Mouse (Mus musculus) forebrain, embryonic 16.5 days (tissue): ENCODE results near the gene Myh9. TPM values are rescaled to one million over a fixed set of nuclear protein-coding genes. Genes with fewer than 3 reads are reported as not detected.
"Not testable (repeated sequence)": the region's sequence is repeated elsewhere in the genome, so short reads cannot be mapped to it uniquely, and the experiment has no call there.

Experiments
- ATAC-seq: fragments of 200-750 bp; cut with Nextera tagmentation; 2 replicates; pipeline ENCODE4 v1.8.0; 2017; ENCODE audit warnings: mild to moderate bottlenecking, moderate library complexity
- H3K27ac ChIP-seq: fragments of 300-500 bp; sonication (generic); 2 replicates; pipeline ENCODE4 v1.5.1; 2014; ENCODE audit warnings: low read length, control low read depth
- H3K27me3 ChIP-seq: fragments of 300-500 bp; sonication (generic); replicated peaks from 2 replicates; pipeline ENCODE4 v1.6.1; 2014; ENCODE audit warnings: low read length; ENCODE audit not compliant: control insufficient read depth, insufficient read depth
- H3K36me3 ChIP-seq: fragments of 300-500 bp; sonication (generic); 2 replicates; pipeline ENCODE4 v1.6.1; 2014; ENCODE audit not compliant: control insufficient read depth, insufficient read depth
- H3K4me1 ChIP-seq: fragments of 300-500 bp; sonication (generic); replicated peaks from 2 replicates; pipeline ENCODE4 v1.6.1; 2014; ENCODE audit warnings: low read length; ENCODE audit not compliant: control insufficient read depth, insufficient read depth
- H3K4me2 ChIP-seq: fragments of 300-500 bp; sonication (generic); 2 replicates; pipeline ENCODE4 v1.6.1; 2014; ENCODE audit warnings: mild to moderate bottlenecking, low read length, control low read depth
- H3K4me3 ChIP-seq: fragments of 300-500 bp; sonication (generic); replicated peaks from 2 replicates; pipeline ENCODE4 v1.5.1; 2014; ENCODE audit warnings: mild to moderate bottlenecking, low read length, control low read depth
- H3K9ac ChIP-seq: fragments of 300-500 bp; sonication (generic); replicated peaks from 2 replicates; pipeline ENCODE4 v1.6.1; 2014; ENCODE audit warnings: low read depth, low read length, control low read depth
- H3K9me3 ChIP-seq: fragments of 300-500 bp; sonication (generic); 2 replicates; pipeline ENCODE4 v1.6.1; 2016; ENCODE audit warnings: low read length; ENCODE audit not compliant: control insufficient read depth
- WGBS: fragments of 180-500 bp; shearing (Covaris S2); extraction: QIAGEN DNeasy Blood & Tissue Kit; methylation state at CpG from one replicate; pipeline ENCODE4 v1.1.7; 2014; 5-methylcytosine and 5-hydroxymethylcytosine counted together
- polyA plus RNA-seq: library from polyadenylated mRNA; unstranded; fragments of >200 nt; fragmentation: Nextera tagmentation; extraction: Ambion mirVana; gene quantifications from 2 replicates; pipeline ENCODE4 v1.2.1, GENCODE M21; 2015

Myh9 gene
- polyA plus RNA-seq, 1 experiment from 2014 or later: 13.6 TPM

DNA sequence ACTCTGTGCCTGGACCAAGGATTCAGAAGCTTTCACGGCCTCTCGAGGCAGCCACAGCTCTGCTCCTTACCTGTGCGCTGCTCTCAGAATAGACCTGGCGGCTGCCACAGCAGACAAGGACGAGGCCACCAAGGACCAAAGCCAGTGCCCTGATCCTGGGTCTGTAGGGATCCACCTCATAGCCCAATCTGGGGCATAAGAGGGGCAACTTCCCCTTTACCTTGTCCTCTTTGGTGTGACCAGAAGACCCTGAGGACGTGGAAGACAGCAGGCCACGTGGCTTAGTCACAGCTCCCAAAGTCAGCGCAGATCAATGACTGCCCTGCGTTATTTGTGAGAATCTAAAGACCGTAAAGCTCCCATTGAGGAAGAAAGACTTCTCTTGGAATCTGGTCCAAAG lies 109.1 kb downstream of the Myh9 start:
- ATAC-seq: not testable (repeated sequence)
- WGBS: 72% methylated on average over 10 of the region's 10 CpGs

DNA sequence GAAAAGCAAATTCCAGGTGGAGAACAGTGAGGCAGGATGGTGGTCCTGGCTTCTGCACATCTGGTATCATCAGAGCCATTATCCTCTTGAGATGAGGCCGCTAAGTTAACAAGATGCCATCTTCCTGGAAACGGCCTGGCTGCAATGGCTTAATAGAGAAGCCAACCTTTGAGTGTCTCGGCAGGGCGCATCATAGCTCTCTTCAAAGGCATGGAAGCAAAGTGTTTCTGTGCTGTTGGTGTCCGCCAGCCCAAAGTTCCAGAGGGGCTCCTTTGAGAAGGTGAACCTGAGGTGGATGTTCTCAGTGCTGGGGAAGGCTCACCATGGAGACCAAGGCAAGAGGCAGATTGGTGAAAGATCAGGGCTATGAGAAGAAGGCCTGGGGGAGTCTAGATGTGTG lies 110.4 kb downstream of the Myh9 start:
- no peaks in the 10 kb centered on the region for H3K4me1 ChIP-seq
- H3K27ac ChIP-seq: no peak overlapping the region
- no peaks in the 10 kb centered on the region for H3K9me3 ChIP-seq
- WGBS: 88% methylated on average over 5 of the region's 5 CpGs
- H3K27me3 ChIP-seq: no peaks in the 10 kb centered on the region
- H3K4me3 ChIP-seq: no peak overlapping the region
- ATAC-seq: no peak
- H3K36me3 ChIP-seq: no peaks in the 10 kb centered on the region
- H3K4me2 ChIP-seq: no peak overlapping the region
- no peak overlapping the region for H3K9ac ChIP-seq

More for the DNA sequence above, 109.1 kb downstream of the Myh9 start:
- not testable (repeated sequence) for H3K36me3 ChIP-seq, H3K27me3 ChIP-seq, H3K9ac ChIP-seq, H3K4me1 ChIP-seq, H3K4me3 ChIP-seq, H3K9me3 ChIP-seq, H3K4me2 ChIP-seq, H3K27ac ChIP-seq

DNA sequence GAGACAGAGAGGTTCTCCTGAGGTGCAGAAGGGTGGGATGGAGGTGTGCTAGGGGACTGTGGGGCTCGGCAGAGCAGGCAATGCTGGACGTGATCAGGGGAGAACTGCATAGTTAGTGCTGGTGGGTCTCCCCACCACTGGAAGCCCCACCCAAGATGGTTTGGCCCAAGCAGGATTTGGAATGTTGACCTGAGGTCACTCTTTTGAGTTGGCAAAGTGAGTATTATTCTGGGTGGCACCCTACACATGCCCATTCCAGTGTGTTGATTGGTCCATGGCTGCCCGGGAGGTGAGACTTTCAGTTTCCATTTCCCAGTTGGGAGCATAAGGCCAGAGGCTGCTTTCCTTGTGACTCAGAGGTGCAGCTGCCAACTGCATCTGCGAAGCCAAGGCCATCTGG lies 113.2 kb downstream of the Myh9 start, which contains the start of gene Apol9b:
TSS of gene Apol9b (plus strand) at position 301 of the 400 bp plus-strand sequence.
- H3K27me3 ChIP-seq, ATAC-seq, H3K9me3 ChIP-seq, H3K36me3 ChIP-seq, H3K4me2 ChIP-seq, H3K27ac ChIP-seq, H3K4me1 ChIP-seq, H3K4me3 ChIP-seq, H3K9ac ChIP-seq: not testable (repeated sequence)
- 100% methylated on average over 1 of the region's 4 CpGs for WGBS

DNA sequence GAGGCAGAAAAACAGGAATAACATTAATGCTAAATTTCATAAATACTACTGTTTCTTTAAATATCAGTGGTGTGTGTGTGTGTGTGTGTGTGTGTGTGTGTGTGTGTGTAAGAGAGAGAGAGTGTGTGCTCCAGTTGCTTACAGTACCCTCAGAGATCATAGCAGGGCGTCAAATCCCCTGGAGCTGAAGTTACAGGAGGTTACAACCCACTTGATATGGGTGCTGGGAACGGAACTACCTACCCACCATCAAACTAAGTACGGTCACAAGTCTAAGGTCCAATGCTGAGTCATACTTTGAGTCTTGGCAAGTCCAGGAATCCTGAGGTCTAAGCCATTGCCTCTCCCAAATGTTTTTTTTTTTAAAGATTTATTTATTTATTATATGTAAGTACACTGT lies 114.2 kb downstream of the Myh9 start:
- not testable (repeated sequence) for H3K4me1 ChIP-seq, ATAC-seq, H3K27me3 ChIP-seq, H3K9me3 ChIP-seq, H3K4me2 ChIP-seq, H3K4me3 ChIP-seq, H3K9ac ChIP-seq, H3K27ac ChIP-seq, H3K36me3 ChIP-seq
- 90% methylated on average over 3 of the region's 3 CpGs for WGBS

DNA sequence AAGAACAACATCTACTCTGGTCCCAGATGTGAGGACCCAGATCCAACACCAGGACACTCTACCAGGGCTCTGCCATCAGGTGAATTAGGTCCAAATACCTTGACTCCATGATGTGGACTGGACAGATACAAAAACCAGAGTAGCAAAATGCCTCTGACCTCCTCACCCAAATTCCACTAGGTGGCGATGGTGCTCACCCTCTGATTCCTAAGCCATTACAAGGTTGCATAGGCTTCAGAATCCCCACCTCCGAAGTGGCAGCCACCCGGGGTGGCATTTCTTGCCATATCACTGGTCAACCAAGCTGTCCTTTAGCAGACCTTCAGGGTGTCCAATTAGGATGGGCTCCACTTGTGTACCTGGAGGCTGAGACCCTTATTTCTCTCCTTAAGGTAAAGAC lies 114.8 kb downstream of the Myh9 start:
- not testable (repeated sequence) for H3K36me3 ChIP-seq, H3K27ac ChIP-seq, H3K9ac ChIP-seq, H3K9me3 ChIP-seq, H3K4me3 ChIP-seq, H3K27me3 ChIP-seq, H3K4me1 ChIP-seq, H3K4me2 ChIP-seq, ATAC-seq
- 7% methylated on average over 3 of the region's 3 CpGs for WGBS

DNA sequence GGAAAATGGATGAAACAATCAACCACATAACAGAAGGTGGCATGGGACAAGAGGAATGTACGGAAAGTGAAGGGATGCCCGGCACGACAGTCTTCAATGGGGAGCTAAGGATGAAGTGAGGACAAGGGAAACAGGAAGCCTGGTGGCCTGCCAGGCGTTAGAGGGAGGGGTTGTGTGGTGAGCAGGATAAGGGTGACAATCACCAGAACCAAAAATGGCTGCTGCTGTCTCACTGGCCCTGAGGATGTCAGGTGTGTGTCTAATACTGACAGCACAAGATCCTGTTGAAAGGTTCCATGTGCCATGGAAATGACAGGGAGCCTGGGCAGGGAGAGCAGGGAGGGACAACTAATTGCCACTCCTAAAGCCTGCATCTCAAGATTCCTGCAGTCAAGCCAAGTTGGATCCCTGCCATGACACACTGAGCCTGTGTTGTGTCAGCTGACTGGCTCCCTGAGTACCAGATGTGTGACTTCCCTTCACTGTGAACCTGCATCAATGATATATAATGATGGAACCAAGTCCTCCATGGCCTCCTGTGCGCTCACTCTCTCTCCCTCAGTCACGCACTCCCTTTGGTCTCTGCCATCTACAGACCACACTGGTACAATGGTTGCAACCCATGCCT lies 116.5 kb downstream of the Myh9 start:
- WGBS: 79% methylated on average over 5 of the region's 6 CpGs
- not testable (repeated sequence) for H3K9ac ChIP-seq, H3K27ac ChIP-seq, H3K4me3 ChIP-seq, H3K9me3 ChIP-seq, ATAC-seq, H3K4me2 ChIP-seq, H3K4me1 ChIP-seq, H3K27me3 ChIP-seq, H3K36me3 ChIP-seq

DNA sequence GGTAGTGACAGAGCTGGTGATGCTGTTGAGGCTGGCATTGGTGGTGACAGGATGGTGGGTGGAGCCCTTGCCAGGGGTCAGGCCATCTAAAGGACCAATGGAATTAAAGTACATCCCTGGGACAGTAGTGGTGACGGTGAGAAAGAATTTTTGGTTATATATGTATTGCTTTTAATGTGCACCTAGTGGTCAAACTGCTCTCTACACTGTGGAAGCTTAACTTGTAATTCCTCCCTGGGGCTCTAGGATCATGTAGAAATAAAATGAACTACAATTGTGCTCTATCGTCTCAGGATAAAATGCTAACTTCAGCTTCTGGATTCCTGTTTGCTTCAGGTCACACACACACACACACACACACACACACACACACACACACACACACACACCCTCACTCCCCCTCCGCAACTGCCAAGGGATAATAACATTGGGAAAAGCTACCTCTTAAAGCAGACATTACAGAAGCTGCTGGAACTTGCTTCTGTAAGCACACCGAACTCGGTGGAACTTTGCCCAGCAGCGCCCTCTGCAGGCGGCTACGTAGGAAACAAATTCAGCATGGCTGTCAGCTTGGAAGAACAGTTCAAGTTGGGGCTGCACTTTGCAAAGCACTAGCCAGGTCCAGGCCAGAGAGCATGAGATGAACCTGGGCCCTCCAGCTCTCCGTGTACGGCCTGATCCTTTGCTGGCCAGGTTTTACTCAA lies 117.6 kb downstream of the Myh9 start:
- not testable (repeated sequence) for H3K36me3 ChIP-seq, H3K4me3 ChIP-seq, H3K4me2 ChIP-seq, ATAC-seq, H3K9me3 ChIP-seq, H3K9ac ChIP-seq, H3K4me1 ChIP-seq, H3K27ac ChIP-seq, H3K27me3 ChIP-seq
- WGBS: 23% methylated on average over 2 of the region's 10 CpGs

DNA sequence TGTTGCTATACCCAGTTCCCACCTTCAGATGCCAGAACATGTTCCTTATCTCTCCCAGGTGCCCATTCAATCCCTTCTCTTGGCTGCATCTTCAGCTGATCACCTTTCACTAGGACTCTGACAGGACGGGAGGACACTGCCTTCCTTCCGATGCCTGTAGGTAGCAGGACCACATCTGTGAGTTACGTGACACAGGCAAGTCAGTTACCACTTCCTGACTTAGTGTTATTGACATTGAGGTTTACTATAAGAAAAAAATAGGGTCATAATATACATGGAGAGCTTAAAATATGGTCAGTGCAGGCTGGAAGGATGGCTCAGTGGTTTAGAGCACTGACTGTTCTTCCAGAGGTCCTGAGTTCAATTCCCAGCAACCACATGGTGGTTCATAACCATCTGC lies 120.5 kb downstream of the Myh9 start:
- no CpG with 5 or more reads among the region's 3 CpGs for WGBS
- H3K9me3 ChIP-seq, H3K4me2 ChIP-seq, ATAC-seq, H3K9ac ChIP-seq, H3K27ac ChIP-seq, H3K4me1 ChIP-seq, H3K4me3 ChIP-seq, H3K36me3 ChIP-seq, H3K27me3 ChIP-seq: not testable (repeated sequence)

DNA sequence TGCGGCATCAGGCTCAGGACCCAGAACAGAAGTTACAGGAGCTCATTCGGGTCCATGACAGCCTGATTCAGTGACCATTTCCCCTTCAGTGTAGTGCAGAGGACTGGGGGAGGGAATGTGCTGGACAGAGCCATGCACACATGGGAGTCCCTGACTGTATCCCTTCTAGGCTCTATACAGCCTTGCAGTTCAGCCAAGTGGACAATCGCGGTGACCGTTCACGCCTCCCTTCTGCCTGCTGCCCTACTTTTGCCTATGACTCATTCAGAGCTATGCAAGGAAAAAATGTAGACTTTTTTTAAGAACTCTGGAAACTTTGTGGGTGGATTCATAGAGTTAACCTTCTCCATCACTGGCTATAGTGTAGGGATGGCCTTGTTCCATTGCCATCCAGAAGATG lies 123.7 kb downstream of the Myh9 start:
- H3K36me3 ChIP-seq, H3K4me1 ChIP-seq, ATAC-seq, H3K4me3 ChIP-seq, H3K9ac ChIP-seq, H3K9me3 ChIP-seq, H3K27ac ChIP-seq, H3K4me2 ChIP-seq, H3K27me3 ChIP-seq: not testable (repeated sequence)
- 78% methylated on average over 2 of the region's 6 CpGs for WGBS
